Mouse (Mus musculus) adrenal gland, postnatal 0 days (tissue): ENCODE data around the gene Slc43a3. TPM values are rescaled to one million over a fixed set of nuclear protein-coding genes. Genes with fewer than 3 reads are reported as not detected.

Experiments used
- microRNA-seq: library from miRNA; unstranded; fragments of <30 nt; microRNA quantifications from one replicate; pipeline ENCODE4, GENCODE M21; 2016; ENCODE audit warnings: borderline replicate concordance; ENCODE audit not compliant: insufficient number of aligned reads
- polyA plus RNA-seq: library from polyadenylated mRNA; unstranded; fragments of >200 nt; fragmentation: Nextera tagmentation; extraction: Ambion mirVana; gene quantifications from 2 replicates; pipeline ENCODE4 v1.2.1, GENCODE M21; 2015

The Slc43a3 gene
- 60.8 and 62.7 TPM in 2 replicates for polyA plus RNA-seq

GRCm38 (mm10) chr2:84936474-84937429, at the start of gene Slc43a3:
TSS of gene Slc43a3 (plus strand) at chr2:84936579.

GRCm38 (mm10) chr2:84980188-84980587, 43.8 kb downstream of the Slc43a3 start, which contains the start of gene Prg2:
TSS of gene Prg2 (plus strand) at chr2:84980461.

GRCm38 (mm10) chr2:84987930-84988329, 51.6 kb downstream of the Slc43a3 start, which contains the start of gene Prg3:
TSS of gene Prg3 (plus strand) at chr2:84988215.

Small RNA genes within 50 kb of the gene (microRNA-seq; reads per million reads assigned to microRNA genes)
- not detected for gene Gm24332

Other genes starting within 250 kb of the Slc43a3 start
- gene Zdhhc5, start 221.4 kb upstream of the Slc43a3 start, polyA plus RNA-seq: 13.4 and 19.9 TPM in 2 replicates
- gene Clp1, start 209.2 kb upstream of the Slc43a3 start, polyA plus RNA-seq: 19.0 and 23.4 TPM in 2 replicates
- gene Ypel4, start 202.5 kb upstream of the Slc43a3 start, polyA plus RNA-seq: 6.7 and 9.9 TPM in 2 replicates
- gene Gm19426, start 192.9 kb upstream of the Slc43a3 start, polyA plus RNA-seq: 4.4 and 6.0 TPM in 2 replicates
- 239 and 418 TPM in 2 replicates for gene Serping1, start 161.1 kb upstream of the Slc43a3 start, polyA plus RNA-seq
- 87.6 and 101 TPM in 2 replicates for gene Ube2l6, start 137.8 kb upstream of the Slc43a3 start, polyA plus RNA-seq
- 0.95 TPM in 1 of 2 replicates, not detected in the other for gene Smtnl1, start 113.9 kb upstream of the Slc43a3 start, polyA plus RNA-seq
- gene Timm10, start 109.6 kb upstream of the Slc43a3 start, polyA plus RNA-seq: 55.4 and 80.7 TPM in 2 replicates
- gene Slc43a1, start 97.7 kb upstream of the Slc43a3 start, polyA plus RNA-seq: 9.4 and 10.7 TPM in 2 replicates
- 1.1 and 1.3 TPM in 2 replicates for gene Rtn4rl2, start 49.9 kb upstream of the Slc43a3 start, polyA plus RNA-seq
- 1.3 and 1.7 TPM in 2 replicates for gene Prg2, start 43.9 kb downstream of the Slc43a3 start, polyA plus RNA-seq
- gene Prg3, start 51.6 kb downstream of the Slc43a3 start, polyA plus RNA-seq: not detected in 2 replicates
- 81.0 and 119 TPM in 2 replicates for gene Ssrp1, start 100.7 kb downstream of the Slc43a3 start, polyA plus RNA-seq
- gene P2rx3, start 100.9 kb downstream of the Slc43a3 start, polyA plus RNA-seq: 0.63 and 0.68 TPM in 2 replicates
- 20.9 and 23.5 TPM in 2 replicates for gene Tnks1bp1, start 111.4 kb downstream of the Slc43a3 start, polyA plus RNA-seq
- 15.5 and 30.7 TPM in 2 replicates for gene Aplnr, start 199.6 kb downstream of the Slc43a3 start, polyA plus RNA-seq